Mouse (Mus musculus) olfactory bulb, adult 2 months (tissue): ENCODE data around the gene Trim9.

Experiments
- CTCF ChIP-seq: fragments of 200-500 bp; IDR thresholded peaks from 2 replicates; pipeline ENCODE4 v1.5.1; 2012; ENCODE audit warnings: low read depth, mild to moderate bottlenecking, low read length, moderate library complexity; ENCODE audit not compliant: insufficient read depth
- POLR2A ChIP-seq: fragments of 200-500 bp; IDR thresholded peaks from 2 replicates; pipeline ENCODE4 v1.6.1; 2012; ENCODE audit warnings: mild to moderate bottlenecking, low read depth, low read length, moderate library complexity; ENCODE audit not compliant: insufficient read depth

DNA sequence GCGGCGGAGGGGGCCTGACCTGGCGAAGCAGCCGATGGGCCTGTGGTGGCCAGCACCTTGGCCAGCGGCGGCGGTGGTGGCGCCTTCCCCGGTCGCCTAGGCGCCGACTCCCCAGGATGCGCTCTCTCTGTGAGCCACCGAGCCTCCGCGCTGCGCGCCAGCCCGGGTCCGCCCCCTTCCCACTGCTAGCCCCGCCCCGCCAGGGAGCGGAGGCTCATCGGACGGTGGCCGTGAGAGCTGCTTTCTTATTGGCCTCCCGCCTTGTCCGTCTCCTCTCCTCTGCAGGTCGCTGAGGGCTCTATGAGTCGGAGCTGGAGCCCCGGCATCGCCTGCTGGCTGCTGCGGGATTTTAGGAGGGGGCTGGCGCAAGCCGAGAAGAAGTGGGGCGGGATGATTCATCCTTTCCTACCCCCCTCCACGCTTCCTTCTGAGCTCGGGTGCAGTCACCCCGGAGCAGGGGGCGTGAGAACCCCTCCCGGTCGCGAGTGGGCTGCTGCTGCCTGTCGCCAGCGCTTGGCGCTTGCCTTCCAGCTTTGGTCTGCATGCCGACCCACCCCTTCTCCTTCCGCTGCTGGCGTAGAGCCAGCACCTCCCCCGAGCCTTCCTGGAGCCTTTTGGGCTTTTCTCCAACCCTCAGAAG is at the start of gene Trim9:
- TF ChIP-seq CTCF, result no peak
- peak; percentile 85 for TF ChIP-seq POLR2A
